Mouse (Mus musculus) frontal cortex, postnatal 14 days (tissue): ENCODE data around the gene Gm13278.
"Not testable (repeated sequence)": the region's sequence is repeated elsewhere in the genome, so short reads cannot be mapped to it uniquely, and the experiment has no call there.

Experiments
- DNase-seq, 2 experiments: peaks; one replicate each; pipeline ENCODE4 v3.0.0; 2022; ENCODE audit warnings: low spot score in 2 of 2

Gm13278 gene

GRCm38 (mm10) chr4:88793936-88794675, 2.8 kb downstream of the Gm13278 start, which contains the start of gene Gm13275:
Gm13275 (plus strand) TSS chr4:88794487.
- DNase-seq = peak; percentile 70 to 76

- not testable (repeated sequence) for DNase-seq
These were observed 5.7 kb downstream of the Gm13278 start, which contains the start of gene Gm13279 for GRCm38 (mm10) chr4:88797097-88797496. Gm13279 (plus strand) TSS chr4:88797397.

- DNase-seq = not testable (repeated sequence)
These were observed 8.0 kb downstream of the Gm13278 start, which contains the start of gene Gm13285 for GRCm38 (mm10) chr4:88799365-88799764. Gm13285 (plus strand) TSS chr4:88799665.

- not testable (repeated sequence) for DNase-seq
These were observed 11.6 kb downstream of the Gm13278 start, which contains the start of gene Gm13287 for GRCm38 (mm10) chr4:88802954-88803353. Gm13287 (plus strand) TSS chr4:88803254.

- not testable (repeated sequence) for DNase-seq
These were observed 13.9 kb downstream of the Gm13278 start, which contains the start of gene Gm13288 for GRCm38 (mm10) chr4:88805231-88805630. Gm13288 (plus strand) TSS chr4:88805531.

GRCm38 (mm10) chr4:88805761-88806160, 14.4 kb downstream of the Gm13278 start:
- DNase-seq = peak in 1 of 2 experiments; percentile 7

GRCm38 (mm10) chr4:88815928-88816327, 24.6 kb downstream of the Gm13278 start, which contains the start of gene Ifna7:
Ifna7 (plus strand) TSS chr4:88816228.
- DNase-seq = no peak

- no peak for DNase-seq
These were observed 28.3 kb downstream of the Gm13278 start, which contains the start of gene Ifna11 for GRCm38 (mm10) chr4:88819659-88820058. Ifna11 (plus strand) TSS chr4:88819959.

- peak in 1 of 2 experiments; percentile 9 for DNase-seq
These were observed 31.6 kb downstream of the Gm13278 start for GRCm38 (mm10) chr4:88822995-88823394.

- not testable (repeated sequence) for DNase-seq
These were observed 35.8 kb downstream of the Gm13278 start, which contains the start of gene Ifna6 for GRCm38 (mm10) chr4:88827116-88827515. Ifna6 (plus strand) TSS chr4:88827416.

- peak in 1 of 2 experiments; percentile 39 for DNase-seq
These were observed 39.2 kb downstream of the Gm13278 start for GRCm38 (mm10) chr4:88830523-88830922.

GRCm38 (mm10) chr4:88835225-88835624, 43.9 kb downstream of the Gm13278 start, which contains the start of gene Ifna5:
Ifna5 (plus strand) TSS chr4:88835525.
- DNase-seq = not testable (repeated sequence)

GRCm38 (mm10) chr4:88838828-88839227, 47.5 kb downstream of the Gm13278 start:
- no peak for DNase-seq

- no peak for DNase-seq
These were observed 48.7 kb downstream of the Gm13278 start for GRCm38 (mm10) chr4:88840058-88840457.

GRCm38 (mm10) chr4:88841438-88841911, 50.1 kb downstream of the Gm13278 start, which contains the start of gene Ifna4:
Ifna4 (plus strand) TSS chr4:88841861.
- no peak for DNase-seq
